Mouse (Mus musculus) heart, postnatal 25 days (tissue): ENCODE measurements at regions not wholly inside any gene's neighbourhood (a gene's known extent, or its start where the extent isn't known, plus 50 kb on each side); places are given as distances from the start of the nearest gene placed in this dataset.

Experiments
- DNase-seq: peaks from one replicate; pipeline ENCODE4 v3.0.0; 2022; ENCODE audit warnings: low spot score
- intact Hi-C: fragments of 180-260 bp; cut with DNase I; formaldehyde crosslinking; loops from one replicate; pipeline ENCODE4 v1.15.1; 2025

DNA sequence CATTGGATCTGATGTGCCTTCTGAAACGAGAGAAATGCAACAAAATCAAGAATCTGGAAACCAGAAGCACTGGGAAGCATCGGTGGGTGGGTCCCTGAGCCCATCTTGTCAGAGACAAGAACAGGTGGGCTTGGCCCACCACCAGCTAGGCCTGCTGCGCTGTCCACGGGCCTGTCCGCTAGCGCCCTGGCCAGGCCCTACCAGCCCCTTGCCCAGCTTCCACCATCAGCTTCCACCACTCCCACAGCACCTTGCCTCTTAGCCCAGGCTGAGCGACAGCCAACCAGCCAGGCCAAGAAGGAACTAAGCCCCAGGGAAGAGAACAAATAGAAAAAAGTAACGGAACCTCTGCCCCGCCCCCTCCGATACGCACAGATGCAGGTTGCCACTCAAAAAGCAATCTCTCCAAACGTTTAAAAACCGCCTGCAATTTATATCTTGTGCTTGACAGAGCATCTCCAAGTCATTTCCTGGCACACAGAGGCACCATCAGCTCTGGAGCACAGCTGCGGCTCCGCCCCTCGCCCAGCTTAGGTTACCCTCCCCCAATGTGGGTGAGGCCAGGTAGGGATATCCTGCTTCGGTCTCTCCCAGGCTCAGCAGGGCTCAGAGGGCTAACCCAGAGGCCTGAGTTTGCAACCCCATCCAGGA, 95.1 kb upstream of the Csf3r start:
- intact Hi-C loops, result no loop called here
- DNase-seq, result no peak

GRCm38 (mm10) chr4:125930764-125931163, 93.6 kb upstream of the Csf3r start:
- intact Hi-C loops, result no loop called here
- no peak for DNase-seq

DNA sequence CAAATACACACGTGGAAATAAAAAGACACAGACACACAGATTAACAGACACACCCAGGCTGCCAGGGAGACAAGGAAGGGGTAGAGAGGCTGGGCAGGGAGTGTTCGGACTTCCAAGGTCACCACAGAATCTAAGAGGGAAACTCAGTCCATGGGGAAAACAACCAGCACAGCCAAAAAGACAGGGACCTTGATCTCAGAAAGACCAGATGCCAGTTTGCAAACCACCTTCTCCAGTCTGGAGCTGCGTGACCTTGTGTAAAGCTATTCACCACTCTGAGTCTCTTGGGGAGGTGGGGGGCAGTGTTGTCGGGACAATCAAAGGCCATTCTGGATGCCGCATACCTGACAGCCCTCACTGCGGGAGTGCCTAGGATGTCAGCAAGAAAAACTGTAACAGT, 93.0 kb upstream of the Csf3r start:
- intact Hi-C loops, result no loop called here
- DNase-seq, result no peak

DNA sequence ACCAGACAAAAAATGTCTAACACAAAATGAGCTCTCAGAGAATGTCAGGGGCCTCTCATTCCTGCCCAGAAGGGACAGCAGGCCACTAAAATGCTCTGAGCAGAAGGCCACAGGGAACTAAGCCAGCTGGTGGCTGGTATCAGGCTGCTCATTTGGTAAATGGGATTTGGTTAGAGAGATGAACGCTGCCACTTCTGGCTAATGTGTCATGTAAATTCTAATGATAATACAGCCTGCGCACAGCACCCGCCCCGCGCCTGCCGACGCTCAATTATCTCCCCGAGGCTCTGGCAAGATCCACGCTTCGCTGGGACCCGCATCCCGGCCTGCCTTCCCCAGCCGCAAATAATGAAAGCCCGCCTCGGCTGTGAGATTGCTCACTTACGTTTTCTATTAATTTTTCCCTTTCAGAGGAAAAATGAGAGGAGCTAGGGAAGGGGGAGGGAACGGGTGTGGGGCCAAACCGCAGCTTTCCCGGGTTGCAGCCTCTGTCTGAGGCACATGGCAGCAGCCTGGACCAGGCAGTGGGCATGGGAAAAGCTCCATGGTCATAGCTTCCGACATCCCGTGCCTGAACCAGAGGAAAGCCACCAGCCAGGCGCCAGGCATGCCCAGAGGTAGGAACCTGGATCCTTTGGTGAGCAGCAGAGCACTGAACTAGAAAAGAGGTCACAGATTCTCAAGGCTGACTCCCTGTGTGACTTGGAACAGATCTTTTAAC, 92.2 kb upstream of the Csf3r start:
- intact Hi-C loops, result no loop called here
- no peak for DNase-seq

DNA sequence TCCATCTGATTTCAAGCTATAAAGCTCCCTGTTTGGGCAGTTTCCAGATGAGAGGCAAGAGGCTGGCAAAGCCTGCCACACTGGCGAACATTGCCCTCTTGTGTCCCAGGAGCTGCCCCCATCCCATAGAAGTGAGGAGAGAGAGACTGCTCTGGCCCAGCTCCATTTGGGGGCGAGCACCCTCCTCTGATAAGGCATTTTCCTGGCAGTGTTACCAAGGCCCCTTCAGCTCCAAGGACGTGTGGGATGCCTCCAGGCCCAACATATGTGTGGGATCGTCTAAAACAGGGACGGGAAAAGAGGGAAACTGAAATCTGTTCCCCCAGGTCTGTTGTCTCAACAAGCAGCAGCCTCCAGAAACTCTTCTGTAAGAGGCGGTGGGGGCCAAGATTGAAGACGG, 88.0 kb upstream of the Csf3r start:
- intact Hi-C loops, result no loop called here
- DNase-seq, result no peak

- no peak for DNase-seq
- intact Hi-C loops, result no loop called here
These were observed 86.2 kb upstream of the Csf3r start for GRCm38 (mm10) chr4:125938186-125938585.

- no peak for DNase-seq
- intact Hi-C loops, result no loop called here
These were observed 83.1 kb upstream of the Csf3r start for GRCm38 (mm10) chr4:125941266-125941665.

DNA sequence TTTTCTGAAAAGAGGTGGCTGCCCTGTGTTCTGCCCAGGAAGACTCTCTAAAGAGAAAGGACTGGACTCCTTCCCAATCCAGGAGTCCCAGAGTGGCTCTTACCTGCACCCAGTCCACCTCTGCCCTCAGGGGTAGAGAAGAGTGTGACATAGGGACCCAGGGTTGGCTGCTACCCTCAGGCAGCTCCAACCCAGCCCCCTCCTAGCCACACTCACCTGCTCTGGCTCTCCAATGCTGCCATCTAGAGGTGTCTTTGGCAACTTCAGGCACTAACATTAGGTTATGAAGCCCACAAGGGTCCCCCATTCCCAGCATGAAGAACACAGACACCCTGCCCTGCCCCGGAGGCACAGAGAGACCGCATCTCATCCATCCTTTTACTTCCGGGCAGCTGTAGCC, 82.4 kb upstream of the Csf3r start:
- intact Hi-C loops, result no loop called here
- DNase-seq, result no peak

GRCm38 (mm10) chr4:125945062-125945461, 79.3 kb upstream of the Csf3r start:
- intact Hi-C loops, result no loop called here
- no peak for DNase-seq

DNA sequence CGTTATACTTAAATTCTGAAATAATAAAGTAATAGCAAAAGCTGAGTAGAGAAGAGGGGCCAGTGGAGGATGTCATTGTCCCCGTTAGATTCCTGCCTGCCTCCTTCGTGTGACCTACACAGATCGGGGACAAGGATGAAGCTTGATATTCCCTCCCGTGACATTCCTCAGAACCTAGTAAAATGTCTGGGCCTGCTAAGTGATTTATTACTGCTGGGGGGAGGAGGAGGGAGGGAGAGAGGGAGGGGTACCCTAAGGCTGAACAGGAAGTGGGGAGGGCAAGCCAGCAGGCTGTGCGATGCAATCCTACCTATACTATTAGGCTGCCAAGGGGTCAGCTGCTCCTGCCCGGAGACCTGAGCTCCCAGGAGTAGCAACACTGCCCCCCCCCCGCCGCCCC, 64.9 kb upstream of the Csf3r start:
- DNase-seq, result no peak
- intact Hi-C loops, result no loop called here

- intact Hi-C loops, result loop anchor here (5.0 kb wide), 1 partner anchor 473 kb away; no protein-coding TSS in a partner anchor
- no peak for DNase-seq
These were observed 63.6 kb upstream of the Csf3r start for GRCm38 (mm10) chr4:125960704-125961279.

GRCm38 (mm10) chr4:125962677-125963076, 61.7 kb upstream of the Csf3r start:
- intact Hi-C loops, result loop anchor here (1.0 to 5.0 kb wide), 2 partner anchors 475 to 802 kb away; no protein-coding TSS in a partner anchor
- DNase-seq, result peak; percentile 10
